Mouse (Mus musculus) thymus, postnatal 36 days (tissue): ENCODE measurements at regions not wholly inside any gene's neighbourhood (a gene's known extent, or its start where the extent isn't known, plus 50 kb on each side); places are given as distances from the start of the nearest gene placed in this dataset.
A peak's percentile ranks its signal among the peaks of the same experiment; 100 is the strongest.

Experiments
- DNase-seq, 2 experiments: peaks; one replicate each; pipeline ENCODE4 v3.0.0; 2022; ENCODE audit warnings: mixed read lengths in 2 of 2

- no peak for DNase-seq
These were observed 80.6 kb downstream of the Fam53a start for GRCm38 (mm10) chr5:33548800-33549199.

- DNase-seq = peak; percentile 71 to 78
These were observed 86.1 kb downstream of the Fam53a start for GRCm38 (mm10) chr5:33543372-33543771.

GRCm38 (mm10) chr5:33542643-33543042 lies 86.8 kb downstream of the Fam53a start:
- DNase-seq = no peak

GRCm38 (mm10) chr5:33542000-33542554 lies 87.4 kb downstream of the Fam53a start:
- no peak for DNase-seq

- no peak for DNase-seq
These were observed 89.2 kb downstream of the Fam53a start for GRCm38 (mm10) chr5:33540259-33540658.

GRCm38 (mm10) chr5:33537429-33537828 lies 92.0 kb downstream of the Fam53a start:
- no peak for DNase-seq

- no peak for DNase-seq
These were observed 92.4 kb downstream of the Fam53a start for GRCm38 (mm10) chr5:33537017-33537416.

- no peak for DNase-seq
These were observed 93.2 kb downstream of the Fam53a start for GRCm38 (mm10) chr5:33536261-33536660.

- no peak for DNase-seq
These were observed 94.1 kb downstream of the Fam53a start for GRCm38 (mm10) chr5:33535145-33536010.

GRCm38 (mm10) chr5:33534345-33534744 lies 95.1 kb downstream of the Fam53a start:
- no peak for DNase-seq

- no peak for DNase-seq
These were observed 96.2 kb downstream of the Fam53a start for GRCm38 (mm10) chr5:33533185-33533584.

GRCm38 (mm10) chr5:33531263-33531662 lies 97.5 kb upstream of the Nkx1-1 start:
- DNase-seq = no peak

- no peak for DNase-seq
These were observed 96.0 kb upstream of the Nkx1-1 start for GRCm38 (mm10) chr5:33529771-33530170.

- DNase-seq = no peak
These were observed 95.3 kb upstream of the Nkx1-1 start for GRCm38 (mm10) chr5:33528971-33529670.

GRCm38 (mm10) chr5:33527750-33528149 lies 94.0 kb upstream of the Nkx1-1 start:
- no peak for DNase-seq

GRCm38 (mm10) chr5:33527316-33527715 lies 93.5 kb upstream of the Nkx1-1 start:
- no peak for DNase-seq

- DNase-seq = no peak
These were observed 88.4 kb upstream of the Nkx1-1 start for GRCm38 (mm10) chr5:33521951-33522742.

- DNase-seq = peak; percentile 69 to 80
These were observed 87.1 kb upstream of the Nkx1-1 start for GRCm38 (mm10) chr5:33520856-33521255.

- no peak for DNase-seq
These were observed 85.6 kb upstream of the Nkx1-1 start for GRCm38 (mm10) chr5:33519394-33519793.

GRCm38 (mm10) chr5:33518860-33519259 lies 85.1 kb upstream of the Nkx1-1 start:
- no peak for DNase-seq

GRCm38 (mm10) chr5:33517625-33518024 lies 83.8 kb upstream of the Nkx1-1 start:
- DNase-seq = peak; percentile 30 to 37

- DNase-seq = peak; percentile 25 to 50
These were observed 82.4 kb upstream of the Nkx1-1 start for GRCm38 (mm10) chr5:33516211-33516610.
